Mouse (Mus musculus) kidney, postnatal 0 days (tissue): ENCODE measurements around the gene Cd200r3. TPM values are rescaled to one million over a fixed set of nuclear protein-coding genes. Genes with fewer than 3 reads are reported as not detected.

ENCODE experiments used
- ATAC-seq: fragments of 200-750 bp; cut with Nextera tagmentation; replicated peaks from 2 replicates; pipeline ENCODE4 v1.8.0; 2017; ENCODE audit warnings: low read depth, moderate number of reproducible peaks, moderate TSS enrichment, moderate library complexity; ENCODE audit not compliant: low FRiP score
- DNase-seq: peaks from one replicate; pipeline ENCODE4 v3.0.0-alpha.2; 2016; ENCODE audit warnings: low spot score
- H3K27ac ChIP-seq: fragments of 300-500 bp; sonication (generic); 2 replicates; pipeline ENCODE4 v1.5.1; 2014; ENCODE audit warnings: mild to moderate bottlenecking
- H3K27me3 ChIP-seq: fragments of 300-500 bp; sonication (generic); 2 replicates; pipeline ENCODE4 v1.6.1; 2014; ENCODE audit warnings: low read length, mixed read lengths; ENCODE audit not compliant: insufficient read depth
- H3K36me3 ChIP-seq: fragments of 300-500 bp; sonication (generic); 2 replicates; pipeline ENCODE4 v1.6.1; 2014; ENCODE audit warnings: low read length, mixed read lengths; ENCODE audit not compliant: insufficient read depth
- H3K4me1 ChIP-seq: fragments of 300-500 bp; sonication (generic); replicated peaks from 2 replicates; pipeline ENCODE4 v1.6.1; 2014; ENCODE audit warnings: antibody characterized with exemption, low read length, mixed read lengths; ENCODE audit not compliant: insufficient read depth
- H3K4me2 ChIP-seq: fragments of 300-500 bp; sonication (generic); 2 replicates; pipeline ENCODE4 v1.6.1; 2014; ENCODE audit warnings: mild to moderate bottlenecking, low read length, moderate library complexity, mixed read lengths
- H3K4me3 ChIP-seq: fragments of 300-500 bp; sonication (generic); replicated peaks from 2 replicates; pipeline ENCODE4 v1.5.1; 2014; ENCODE audit warnings: low read depth, low read length
- H3K9ac ChIP-seq: fragments of 300-500 bp; sonication (generic); 2 replicates; pipeline ENCODE4 v1.6.1; 2014; ENCODE audit warnings: low read depth, low read length
- H3K9me3 ChIP-seq: fragments of 300-500 bp; sonication (generic); replicated peaks from 2 replicates; pipeline ENCODE4 v1.6.1; 2016; ENCODE audit warnings: low read length, inconsistent platforms, mixed read lengths
- CTCF ChIP-seq: IDR thresholded peaks from 2 replicates; pipeline ENCODE4 v1.5.1; 2016; ENCODE audit warnings: antibody characterized with exemption, low read depth, mild to moderate bottlenecking, moderate library complexity
- WGBS: fragments of 180-500 bp; shearing (Covaris S2); extraction: QIAGEN DNeasy Blood & Tissue Kit; methylation state at CpG from one replicate; pipeline ENCODE4 v1.1.7; 2014; 5-methylcytosine and 5-hydroxymethylcytosine counted together
- polyA plus RNA-seq: library from polyadenylated mRNA; unstranded; fragments of >200 nt; fragmentation: Nextera tagmentation; extraction: Ambion mirVana; gene quantifications from 2 replicates; pipeline ENCODE4 v1.2.1, GENCODE M21; 2015

The Cd200r3 gene
- polyA plus RNA-seq, 1 experiment from 2014 or later, result 0.83 TPM

- no peak overlapping the region for H3K27ac ChIP-seq
- no peaks in the 10 kb centered on the region for H3K36me3 ChIP-seq
- H3K9me3 ChIP-seq, result no peaks in the 10 kb centered on the region
- H3K9ac ChIP-seq, result no peak overlapping the region
- no peak overlapping the region for H3K4me3 ChIP-seq
- H3K4me1 ChIP-seq, result no peaks in the 10 kb centered on the region
- no peak for ATAC-seq
- no peaks in the 10 kb centered on the region for H3K27me3 ChIP-seq
- no peak for TF ChIP-seq CTCF
- WGBS, result 83% methylated on average over 1 of the region's 1 CpGs
- H3K4me2 ChIP-seq, result no peak overlapping the region
- DNase-seq, result no peak
These were observed 72.1 kb downstream of the Cd200r3 start for GRCm38 (mm10) chr16:45015591-45015990.

- ATAC-seq, result no peak
These were observed 73.0 kb downstream of the Cd200r3 start for GRCm38 (mm10) chr16:45016488-45016887.

GRCm38 (mm10) chr16:45018868-45019267 is 75.4 kb downstream of the Cd200r3 start:
- WGBS, result 90% methylated on average over 2 of the region's 2 CpGs
- TF ChIP-seq CTCF, result no peak
- Histone ChIP-seq H3K4me1 (no peaks in the 10 kb centered on the region), H3K9me3 (no peaks in the 10 kb centered on the region), H3K27me3 (no peaks in the 10 kb centered on the region), H3K27ac (no peak overlapping the region), H3K36me3 (no peaks in the 10 kb centered on the region), H3K9ac (no peak overlapping the region), H3K4me3 (no peak overlapping the region), H3K4me2 (no peak overlapping the region)
- ATAC-seq, result no peak
- DNase-seq, result no peak

More at GRCm38 (mm10) chr16:45016488-45016887, 73.0 kb downstream of the Cd200r3 start:
- WGBS, result 54% methylated on average over 3 of the region's 3 CpGs
- Histone ChIP-seq H3K27me3 (no peaks in the 10 kb centered on the region), H3K4me2 (no peak overlapping the region), H3K27ac (no peak overlapping the region), H3K4me3 (no peak overlapping the region), H3K9me3 (no peaks in the 10 kb centered on the region), H3K4me1 (no peaks in the 10 kb centered on the region), H3K36me3 (no peaks in the 10 kb centered on the region), H3K9ac (no peak overlapping the region)
- TF ChIP-seq CTCF, result no peak
- DNase-seq, result no peak

DNA sequence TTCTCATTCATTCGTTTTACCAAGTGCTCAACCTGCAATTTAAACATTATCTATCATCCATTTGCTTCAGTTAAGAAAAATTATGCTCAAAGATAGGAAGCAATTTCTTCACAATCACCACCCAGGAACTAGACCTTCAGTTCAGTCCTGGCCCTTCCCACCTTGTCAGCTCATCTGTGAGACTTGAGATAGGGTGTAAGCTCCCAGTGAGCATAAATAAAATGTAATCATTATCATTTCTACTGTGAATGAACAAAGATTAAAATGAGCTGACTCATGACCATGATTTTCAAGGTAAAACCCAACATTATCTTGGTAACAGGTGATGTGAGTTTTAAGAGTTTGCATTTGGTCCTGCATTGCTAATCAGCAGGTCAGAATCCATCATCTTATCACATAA is 76.6 kb downstream of the Cd200r3 start:
- TF ChIP-seq CTCF, result no peak
- Histone ChIP-seq H3K4me3 (no peak overlapping the region), H3K4me1 (no peaks in the 10 kb centered on the region), H3K27ac (no peak overlapping the region), H3K9ac (no peak overlapping the region), H3K4me2 (no peak overlapping the region), H3K27me3 (no peaks in the 10 kb centered on the region), H3K9me3 (no peaks in the 10 kb centered on the region), H3K36me3 (no peaks in the 10 kb centered on the region)
- 76% methylated on average over 1 of the region's 1 CpGs for WGBS
- no peak for ATAC-seq
- DNase-seq, result no peak

DNA sequence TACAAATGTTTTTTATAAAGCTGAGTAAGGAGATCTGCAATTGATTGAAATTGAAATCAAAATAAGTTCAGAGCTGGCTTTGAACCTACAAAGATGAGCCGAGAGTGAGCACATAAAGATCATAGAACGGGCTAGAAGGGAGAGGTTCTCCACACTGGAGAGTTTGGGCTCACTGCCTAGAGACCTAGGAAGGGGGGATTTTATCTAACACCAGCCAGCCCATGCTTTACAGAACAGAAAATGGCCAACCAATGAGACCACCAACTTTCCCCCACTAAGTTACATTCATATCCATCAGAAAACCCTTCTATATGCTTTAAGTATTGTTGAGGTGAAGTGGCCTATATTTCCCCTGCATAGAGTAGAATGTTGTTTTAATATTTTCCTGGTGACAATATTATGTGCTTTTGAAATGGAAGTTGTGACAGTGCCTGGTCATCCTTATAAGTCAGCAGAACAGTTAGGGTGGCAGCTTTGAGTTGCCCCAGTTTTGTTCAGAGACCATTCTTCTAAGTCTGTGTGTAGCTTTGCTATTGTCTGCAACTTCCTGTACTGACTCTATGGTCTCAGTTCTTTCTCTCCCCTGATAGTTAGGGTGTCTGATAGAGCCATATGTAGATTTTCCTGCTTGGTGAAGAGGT is 77.3 kb downstream of the Cd200r3 start:
- WGBS, result 91% methylated on average over 2 of the region's 2 CpGs
- ATAC-seq, result no peak

DNA sequence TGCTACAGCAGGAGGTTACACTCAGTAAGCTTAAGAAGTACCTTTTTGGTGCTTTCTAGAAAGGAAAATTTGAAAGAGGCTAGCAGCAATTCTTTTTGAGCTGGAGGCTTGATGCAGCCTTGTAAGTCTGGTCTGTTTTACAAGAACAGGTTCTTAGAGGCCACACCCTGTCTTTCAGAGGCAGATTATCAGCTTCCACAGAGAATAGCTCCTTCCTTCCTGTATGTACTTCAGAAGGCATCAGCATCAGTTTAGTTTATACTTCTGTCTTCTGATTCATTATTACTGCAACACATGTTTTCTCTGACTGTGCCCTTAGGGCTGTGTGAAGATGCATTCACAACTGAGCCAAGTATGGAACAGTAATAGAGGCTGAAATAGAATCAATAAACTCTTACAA is 78.0 kb downstream of the Cd200r3 start:
- Histone ChIP-seq H3K36me3 (no peaks in the 10 kb centered on the region), H3K9me3 (no peaks in the 10 kb centered on the region), H3K4me3 (no peak overlapping the region), H3K27ac (no peak overlapping the region), H3K27me3 (no peaks in the 10 kb centered on the region), H3K4me1 (no peaks in the 10 kb centered on the region), H3K4me2 (no peak overlapping the region), H3K9ac (no peak overlapping the region)
- DNase-seq (no peak), ATAC-seq (no peak)
- TF ChIP-seq CTCF, result no peak

More for the DNA sequence above, 77.3 kb downstream of the Cd200r3 start:
- H3K9me3 ChIP-seq, result no peaks in the 10 kb centered on the region
- no peaks in the 10 kb centered on the region for H3K4me1 ChIP-seq
- no peak for TF ChIP-seq CTCF
- no peak overlapping the region for H3K9ac ChIP-seq
- no peaks in the 10 kb centered on the region for H3K36me3 ChIP-seq
- H3K4me3 ChIP-seq, result no peak overlapping the region
- DNase-seq, result no peak
- H3K27ac ChIP-seq, result no peak overlapping the region
- H3K4me2 ChIP-seq, result no peak overlapping the region
- no peaks in the 10 kb centered on the region for H3K27me3 ChIP-seq

DNA sequence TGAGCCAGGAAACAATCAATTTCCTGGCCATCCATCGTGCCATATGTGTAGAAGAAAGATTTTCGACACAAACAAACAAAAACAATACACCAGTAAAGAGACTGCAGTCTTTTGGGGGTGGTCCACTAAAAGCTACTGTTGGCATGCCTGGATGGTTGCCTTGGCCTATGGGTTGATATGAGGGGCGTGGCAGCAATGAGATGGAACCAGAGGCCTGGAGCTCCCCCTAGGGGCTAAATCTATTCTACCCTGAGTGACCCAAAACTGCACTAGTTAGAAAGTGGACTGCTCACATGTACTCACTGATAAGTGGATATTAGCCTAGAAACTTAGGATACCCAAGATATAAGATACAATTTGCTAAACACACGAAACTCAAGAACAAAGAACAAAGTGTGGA is 80.4 kb downstream of the Cd200r3 start:
- Histone ChIP-seq H3K27ac (no peak overlapping the region), H3K4me2 (no peak overlapping the region), H3K36me3 (no peaks in the 10 kb centered on the region), H3K9me3 (no peaks in the 10 kb centered on the region), H3K27me3 (no peaks in the 10 kb centered on the region), H3K9ac (no peak overlapping the region), H3K4me3 (no peak overlapping the region), H3K4me1 (no peaks in the 10 kb centered on the region)
- TF ChIP-seq CTCF, result peak; percentile 44
- WGBS, result 67% methylated on average over 4 of the region's 4 CpGs
- ATAC-seq, result no peak
- peak; percentile 44 for DNase-seq
